Mouse (Mus musculus): Measurements from ENCODE around the gene Cops8. TPM values are rescaled to one million over a fixed set of nuclear protein-coding genes. Genes with fewer than 3 reads are reported as not detected.

The Cops8 gene
- polyA plus RNA-seq, 3 experiments from 2014 or later, result 103 to 141 (median 123) TPM

GRCm38 (mm10) chr1:90651781-90652180, 49.0 kb downstream of the Cops8 start:
- no peak for ATAC-seq

DNA sequence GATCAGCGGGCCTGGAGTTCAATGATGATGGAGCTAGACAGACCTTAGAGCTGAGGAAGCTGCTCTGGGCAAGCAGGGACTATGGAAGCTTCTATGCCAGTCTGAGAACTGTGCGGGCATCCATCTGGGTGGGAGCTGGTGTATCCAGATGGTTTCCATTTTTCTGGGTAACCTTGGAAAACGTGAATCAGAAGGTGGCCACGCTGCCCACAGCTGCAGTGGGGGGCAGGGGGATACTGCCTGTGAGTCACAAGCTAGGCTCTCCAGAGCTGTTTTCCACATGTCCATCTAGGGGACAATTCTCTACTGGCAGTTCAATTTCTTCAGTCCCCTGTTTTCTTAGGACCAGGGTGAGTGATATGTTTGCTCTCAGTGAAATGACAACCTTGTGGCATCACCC, 49.8 kb downstream of the Cops8 start:
- no peak for ATAC-seq

GRCm38 (mm10) chr1:90656492-90657245, 53.9 kb downstream of the Cops8 start:
- ATAC-seq, result no peak

- no peak for ATAC-seq
Observed at GRCm38 (mm10) chr1:90657292-90658050, 54.7 kb downstream of the Cops8 start.

GRCm38 (mm10) chr1:90658581-90658980, 55.8 kb downstream of the Cops8 start:
- no peak for ATAC-seq

- no peak for ATAC-seq
Observed at GRCm38 (mm10) chr1:90660150-90660549, 57.4 kb downstream of the Cops8 start.

DNA sequence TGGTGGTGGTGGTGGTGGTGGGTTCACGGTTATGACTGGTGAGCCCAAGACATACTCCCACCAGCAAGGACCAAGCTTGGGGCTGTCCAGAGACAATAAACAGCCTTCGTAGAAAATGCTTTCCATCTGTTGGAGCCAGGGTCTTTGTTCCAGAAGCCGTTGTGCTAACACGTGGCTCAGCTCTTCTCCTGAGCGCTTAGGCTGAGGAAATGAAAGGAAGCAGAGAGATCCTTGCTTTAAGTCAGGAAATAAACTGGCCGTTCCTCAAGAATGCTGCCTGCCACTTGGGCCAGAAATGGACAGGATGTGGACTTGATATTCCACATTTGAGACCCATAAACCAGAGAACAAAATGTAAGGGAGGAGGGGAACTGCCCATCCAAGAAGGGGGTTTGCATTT, 59.7 kb downstream of the Cops8 start:
- ATAC-seq, result no peak

Other genes with a start within 250 kb of the Cops8 start
- under 1 TPM in 1 of 3 experiments, not detected in 2; 0.08 TPM for gene Col6a3, start 241.0 kb downstream of the Cops8 start, polyA plus RNA-seq (2017; shearing (Covaris generic))

All from inflammation-experienced regulatory T-cells, adult 6 months (primary cell).